Mouse (Mus musculus): Measurements from ENCODE around the gene Pnrc1.
"Not testable (repeated sequence)": the region's sequence is repeated elsewhere in the genome, so short reads cannot be mapped to it uniquely, and the experiment has no call there.

The Pnrc1 gene

DNA sequence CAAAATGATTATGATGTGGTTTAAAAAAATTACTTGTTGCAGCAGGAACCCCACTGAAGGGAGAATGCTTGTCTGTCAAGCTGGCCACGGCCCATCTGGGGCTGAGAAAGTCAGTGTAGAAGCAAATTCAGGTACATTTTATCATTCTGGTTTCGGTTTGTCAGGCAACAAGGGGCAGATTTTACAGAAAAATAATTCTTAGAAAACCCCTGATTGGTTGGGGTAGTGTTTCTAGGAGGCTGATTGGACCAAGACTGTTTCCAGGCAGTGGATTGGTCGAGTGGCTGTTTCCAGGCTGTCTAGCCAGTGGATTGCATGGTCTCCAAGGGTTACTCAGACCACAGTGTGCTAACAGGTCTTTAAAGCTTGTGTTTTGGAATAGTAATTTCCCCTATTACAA lies at the start of gene Pnrc1:
Gene Pnrc1, minus strand, starts transcription at position 162 of the 400 bp plus-strand sequence.
- DNase-seq: peak; percentile 37 to 42

DNA sequence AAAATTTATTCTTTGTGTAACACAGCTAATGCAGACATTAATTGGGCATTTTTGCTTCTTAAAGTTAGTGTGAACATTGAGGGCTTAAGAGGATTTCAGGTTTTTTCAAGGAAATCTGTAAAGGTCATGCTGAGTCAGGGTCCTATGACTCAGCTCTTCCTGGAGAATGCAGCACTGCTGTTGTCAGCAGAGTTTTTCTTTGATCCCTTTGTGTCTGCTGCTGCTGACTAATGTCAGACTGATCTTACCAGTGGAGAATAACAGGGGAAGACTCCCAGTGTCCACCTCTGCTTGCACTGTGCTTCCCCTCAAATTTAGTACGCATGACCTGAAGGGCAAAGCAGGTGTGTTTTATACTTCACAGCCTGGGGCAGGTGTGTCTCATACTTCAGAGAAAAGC lies 48.0 kb upstream of the Pnrc1 start:
- DNase-seq: no peak

DNA sequence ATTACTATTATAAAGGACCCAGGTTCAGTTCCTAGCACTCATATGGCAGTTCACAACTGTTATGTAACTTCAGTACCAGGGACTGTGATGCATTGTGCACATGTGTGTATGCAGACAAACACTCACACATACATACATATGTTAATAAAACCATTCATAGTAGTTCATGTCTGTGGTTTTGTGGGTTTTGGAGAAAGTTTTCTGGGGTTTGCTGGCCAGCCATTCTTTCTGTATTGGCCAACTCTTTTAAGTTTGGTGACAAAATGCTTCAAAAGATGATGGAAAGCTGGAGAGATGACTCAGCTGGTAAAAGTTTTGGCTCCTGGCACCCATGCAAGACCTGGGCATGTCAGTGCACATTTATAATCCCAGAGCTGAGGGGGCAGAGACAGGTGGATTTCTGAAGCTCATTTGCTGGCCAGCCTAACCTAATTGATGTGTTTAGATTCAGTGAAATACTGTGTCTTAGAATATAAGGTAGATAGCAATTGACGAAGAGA lies 43.0 kb upstream of the Pnrc1 start:
- DNase-seq: no peak

DNA sequence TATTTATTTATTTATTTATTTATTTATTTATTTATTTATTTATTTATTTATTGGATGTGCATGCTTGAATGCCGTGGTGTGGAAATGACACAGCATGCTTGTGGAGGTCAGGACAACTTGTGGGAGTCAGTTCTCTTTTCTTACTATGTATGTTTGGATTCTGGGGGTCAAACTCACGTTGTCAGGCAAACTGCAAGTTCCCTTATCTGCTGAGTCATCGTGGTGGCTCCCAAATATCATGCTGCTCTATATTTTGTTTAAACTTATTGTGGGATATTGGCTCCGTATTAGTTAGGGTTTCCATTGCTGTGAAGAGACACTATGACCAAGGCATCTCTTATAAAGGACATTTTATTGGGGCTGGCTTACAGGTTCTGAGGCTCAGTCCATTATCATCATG lies 41.2 kb upstream of the Pnrc1 start:
- no peak for DNase-seq

DNA sequence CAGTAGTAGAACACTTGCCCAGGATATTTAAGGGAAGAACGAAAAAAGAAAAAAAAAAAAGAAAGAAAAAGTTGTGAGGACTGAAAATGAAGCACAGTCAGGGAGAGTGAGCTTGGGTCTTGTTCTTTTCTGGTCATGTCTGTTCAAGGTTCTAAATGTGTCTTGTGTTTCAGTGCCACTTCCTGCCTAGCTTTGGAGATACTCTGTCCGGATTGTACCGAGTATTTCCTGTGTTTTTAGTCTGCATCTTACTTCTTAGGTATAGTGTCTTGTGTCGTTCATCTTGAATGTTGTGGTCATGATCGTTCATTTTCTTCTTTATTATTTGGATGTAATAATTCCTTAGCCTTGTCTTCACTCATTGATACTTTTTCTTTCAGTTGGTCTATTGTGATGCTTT lies 25.9 kb upstream of the Pnrc1 start:
- DNase-seq: no peak

DNA sequence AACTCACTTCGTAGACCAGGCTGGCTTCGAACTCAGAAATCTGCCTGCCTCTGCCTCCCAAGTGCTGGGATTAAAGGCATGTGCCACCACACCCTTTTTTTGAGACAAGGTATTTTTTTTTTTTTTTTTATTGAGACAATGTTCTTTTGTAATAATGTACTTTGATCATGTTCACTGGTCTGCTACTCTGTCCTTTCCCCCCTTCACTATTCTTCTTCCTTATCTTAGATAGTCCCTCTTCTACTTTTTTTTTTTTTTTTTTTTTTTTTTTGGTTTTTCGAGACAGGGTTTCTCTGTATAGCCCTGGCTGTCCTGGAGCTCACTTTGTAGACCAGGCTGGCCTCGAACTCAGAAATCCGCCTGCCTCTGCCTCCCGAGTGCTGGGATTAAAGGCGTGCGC lies 24.2 kb upstream of the Pnrc1 start:
- not testable (repeated sequence) for DNase-seq

DNA sequence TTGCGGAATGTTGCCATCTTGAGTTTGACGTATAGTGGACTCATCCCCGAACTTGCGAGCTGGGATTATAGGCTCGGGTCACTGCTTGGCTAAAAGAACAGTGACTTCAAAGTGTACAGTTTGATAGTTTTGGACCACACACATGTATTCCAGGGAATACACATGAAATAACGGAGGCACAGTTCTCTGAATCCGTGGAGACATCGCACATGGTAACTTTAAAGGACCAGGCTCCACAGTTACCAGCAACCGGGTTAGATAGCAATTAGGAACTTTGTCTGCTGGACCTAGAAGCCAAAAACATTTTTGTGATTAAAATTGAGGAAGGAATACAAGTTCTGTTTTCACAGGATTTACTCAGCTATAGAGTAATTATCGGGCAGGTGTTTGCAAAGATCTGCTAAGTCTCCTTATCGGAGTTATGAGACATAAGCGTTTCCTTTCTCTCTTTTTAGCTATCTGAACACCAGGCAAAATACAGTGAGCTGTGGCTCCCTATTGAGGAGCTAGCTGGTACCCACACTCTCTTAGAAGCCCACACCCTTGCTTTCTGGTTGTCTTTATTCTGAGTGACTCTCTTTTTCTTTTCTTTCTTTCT lies 21.0 kb upstream of the Pnrc1 start:
- DNase-seq: no peak

DNA sequence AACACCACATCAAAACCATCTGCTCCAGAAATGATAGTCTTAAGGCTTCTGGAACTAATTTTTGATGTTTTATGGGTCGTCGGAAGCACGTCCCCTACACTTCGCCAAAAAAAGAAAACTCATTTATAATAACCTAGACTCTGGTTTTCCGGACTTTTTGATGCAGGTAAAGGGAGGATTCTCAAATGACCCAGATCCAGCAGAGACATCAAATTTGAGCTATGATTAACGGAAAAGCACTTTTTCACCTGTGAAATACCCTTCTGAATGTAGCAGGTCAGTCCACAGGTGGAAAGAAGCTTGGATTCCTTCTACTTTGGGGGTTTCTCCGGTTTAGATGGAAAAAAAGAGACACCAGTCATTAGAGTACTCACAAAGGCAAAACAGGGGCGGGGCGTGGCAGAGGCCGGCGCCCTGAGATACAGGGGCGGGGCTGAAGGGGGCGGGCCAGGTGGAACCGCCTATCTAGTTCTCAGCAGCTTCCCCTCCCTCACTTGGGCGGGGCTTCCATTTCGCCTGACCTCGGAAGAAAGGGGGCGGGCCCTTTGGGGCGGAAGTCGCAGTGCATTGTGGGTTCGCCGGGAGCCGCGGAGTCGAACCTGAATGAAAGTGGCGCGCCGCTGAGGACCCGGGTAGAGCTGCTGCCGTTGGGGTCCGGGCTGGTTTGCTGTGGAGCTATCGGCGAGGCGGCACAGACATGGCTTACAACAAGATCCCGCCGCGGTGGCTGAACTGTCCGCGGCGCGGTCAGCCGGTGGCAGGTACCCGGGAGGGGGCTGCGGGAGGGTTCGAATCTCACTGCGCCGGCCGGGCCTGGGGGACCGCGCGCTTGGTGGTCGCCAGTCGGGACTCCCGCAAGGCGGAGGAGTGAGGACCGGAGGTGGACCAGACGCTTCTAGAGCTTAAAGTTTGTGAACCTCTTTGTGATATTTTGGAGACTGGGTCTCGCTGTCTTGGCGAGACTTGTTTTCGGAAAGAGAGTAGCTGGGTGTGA lies 20.1 kb upstream of the Pnrc1 start, which contains the start of gene Rngtt:
Gene Rngtt, plus strand, starts transcription at position 548 of the 994 bp plus-strand sequence.
- peak; percentile 99 for DNase-seq

DNA sequence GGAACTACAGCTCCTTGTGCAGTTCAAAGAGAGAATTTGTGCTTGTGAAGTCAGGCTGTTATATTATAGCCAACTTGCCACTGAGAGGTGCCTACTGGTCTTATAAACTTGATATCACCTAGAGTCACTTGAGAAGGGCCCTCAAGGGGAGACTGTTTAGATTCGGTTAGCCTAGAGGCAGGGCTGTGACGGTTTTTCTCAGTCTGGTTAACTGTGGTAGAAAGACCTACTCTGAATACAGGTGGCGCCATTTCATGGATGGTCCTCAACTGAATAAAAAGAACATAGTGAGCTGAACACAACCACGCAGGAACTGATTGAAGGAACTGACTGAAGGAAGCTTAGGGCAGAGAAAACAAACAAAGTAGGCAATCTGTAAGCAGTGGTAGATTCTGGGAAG lies 17.2 kb upstream of the Pnrc1 start:
- DNase-seq: no peak

DNA sequence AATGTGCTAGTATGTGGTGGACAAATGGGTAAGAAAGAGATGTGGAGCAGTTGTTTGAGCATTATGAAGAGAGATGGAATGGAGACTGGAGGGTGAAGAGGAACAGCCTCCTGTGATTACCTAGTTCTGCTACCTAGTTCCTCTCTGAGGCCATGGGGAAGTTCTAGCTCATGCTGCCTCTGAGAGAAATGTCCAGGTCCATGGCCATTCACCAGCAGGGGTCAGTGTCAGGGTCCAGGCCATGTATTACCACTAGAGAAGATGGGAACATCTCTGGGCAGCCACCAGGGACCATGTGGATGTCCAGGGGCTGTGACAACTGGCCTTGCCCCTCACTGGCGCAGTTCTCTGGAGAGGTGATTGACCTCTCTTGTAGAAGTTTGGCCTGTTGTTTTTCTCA lies 13.1 kb upstream of the Pnrc1 start:
- DNase-seq: no peak

DNA sequence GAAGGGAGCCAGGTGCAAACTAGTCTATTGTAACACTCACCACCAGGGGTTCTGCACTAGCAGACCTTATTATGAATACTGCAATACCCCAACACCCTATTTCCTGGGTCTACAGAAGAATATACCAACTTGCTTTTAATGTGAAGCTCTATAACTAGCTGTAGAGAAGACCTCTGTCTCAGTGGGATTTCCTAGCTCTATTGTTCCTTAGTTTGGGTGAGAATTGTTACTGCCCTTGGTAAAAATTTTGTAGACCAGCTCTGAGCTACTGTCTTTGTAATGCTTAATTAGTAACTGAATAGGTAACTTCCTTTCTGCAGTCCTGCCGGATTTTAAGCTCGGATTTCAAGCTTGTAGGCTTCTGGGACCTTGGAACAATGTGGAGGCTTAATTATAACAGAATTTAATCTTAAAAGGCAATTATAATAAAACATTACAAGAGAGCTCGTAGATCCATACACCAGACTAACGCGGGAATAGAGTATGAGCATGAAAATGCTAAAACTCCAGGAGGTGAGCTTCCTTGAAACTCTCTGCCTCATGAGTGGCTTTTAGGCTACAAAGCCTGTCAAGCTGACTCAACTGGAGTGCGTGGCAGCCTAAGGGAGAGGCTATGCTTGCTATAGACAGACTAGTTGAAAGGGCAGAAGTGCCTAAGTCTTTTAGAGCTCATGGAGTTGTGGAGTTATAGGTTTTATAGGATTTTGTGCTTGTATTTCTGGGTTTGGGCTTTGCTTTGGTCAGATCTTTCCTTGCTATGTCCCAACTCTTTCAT lies 11.1 kb upstream of the Pnrc1 start:
- not testable (repeated sequence) for DNase-seq

DNA sequence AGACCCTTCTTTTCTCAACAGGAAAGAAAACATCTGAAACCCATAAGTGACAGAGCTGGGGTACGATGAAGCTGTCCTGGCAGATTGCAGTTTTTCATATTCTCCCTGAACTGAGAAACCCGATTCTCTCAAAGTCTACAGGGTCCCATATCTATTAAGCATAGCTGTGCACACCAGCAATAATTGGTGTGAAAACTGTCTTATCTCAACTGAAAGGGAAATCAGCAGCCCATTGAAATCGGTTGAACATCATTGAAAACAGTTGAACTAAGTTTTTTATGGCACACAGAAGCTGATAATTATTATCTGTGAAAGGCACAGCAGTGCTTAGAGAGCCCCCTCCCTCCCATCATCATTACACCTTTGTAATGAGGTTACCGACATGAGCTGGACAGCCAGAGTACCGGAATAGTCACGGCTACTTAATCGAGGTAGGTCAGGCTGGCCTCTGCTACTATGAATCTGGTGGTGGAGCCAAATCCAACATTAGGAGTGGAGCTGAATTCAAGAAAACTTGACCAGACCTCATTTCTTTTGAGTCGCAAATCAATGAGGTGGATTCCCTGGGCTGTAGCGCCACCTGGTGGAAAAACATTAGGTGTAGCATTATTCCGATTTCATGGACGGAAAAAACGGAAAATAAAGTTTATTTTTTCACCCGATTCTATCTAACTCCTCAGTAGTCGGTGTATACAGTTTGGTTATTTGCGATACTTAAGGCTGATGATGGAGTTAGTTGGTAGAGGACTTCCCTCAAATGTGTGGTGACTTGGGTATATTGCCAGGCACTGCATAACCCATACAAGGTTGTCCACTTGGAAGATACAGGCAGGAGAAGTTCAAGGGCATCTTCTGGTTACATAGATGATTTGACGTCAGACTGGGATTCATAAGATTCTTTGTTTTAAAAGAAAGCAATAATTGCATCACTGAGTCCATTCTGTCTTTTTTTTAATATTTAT lies 2.7 kb upstream of the Pnrc1 start:
- DNase-seq: peak; percentile 91

DNA sequence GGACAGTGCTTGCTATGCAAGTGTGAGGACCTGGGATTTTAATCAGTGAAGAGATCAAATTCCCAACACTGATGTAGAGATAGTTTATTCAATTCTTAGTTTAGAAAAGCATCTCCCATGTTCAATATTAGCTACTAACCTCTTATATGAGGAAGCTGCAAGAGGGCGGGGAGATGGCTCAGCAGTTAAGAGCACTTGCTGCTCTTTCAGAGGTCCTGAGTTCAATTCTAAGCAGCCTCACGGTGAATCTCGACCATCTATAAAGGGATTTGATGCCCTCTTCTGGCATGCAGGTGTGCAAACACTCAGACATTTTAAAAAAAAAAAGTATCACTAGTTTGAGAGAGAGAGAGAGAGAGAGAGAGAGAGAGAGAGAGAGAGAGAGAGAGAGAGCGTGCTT lies 915 bp upstream of the Pnrc1 start:
- peak; percentile 28 to 31 for DNase-seq

DNA sequence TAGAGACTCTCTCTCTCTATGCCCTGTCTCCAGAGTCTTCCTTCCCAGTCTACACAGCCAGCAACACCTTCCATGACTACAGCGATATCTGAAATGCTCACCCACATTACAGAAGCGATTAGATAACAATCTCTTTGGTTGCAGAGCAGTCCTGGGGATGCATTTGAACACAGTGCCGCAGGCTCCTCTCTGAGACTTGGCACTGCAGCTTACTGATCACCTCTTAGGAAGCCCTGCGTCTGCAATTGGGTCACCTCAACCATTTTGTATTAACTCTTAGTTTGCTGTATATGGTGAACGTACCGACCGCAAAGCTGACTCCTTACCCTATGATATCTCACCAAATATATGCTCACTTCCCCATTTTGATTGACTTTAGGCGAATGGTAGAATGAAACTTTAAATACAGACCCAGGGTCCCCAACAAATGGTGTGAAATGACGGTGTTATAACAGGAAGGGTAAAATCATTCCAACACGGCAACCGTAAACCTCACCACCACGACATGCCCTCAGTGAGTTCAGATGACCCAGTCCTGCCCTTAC lies 785 bp downstream of the Pnrc1 start:
- peak; percentile 36 to 37 for DNase-seq

DNA sequence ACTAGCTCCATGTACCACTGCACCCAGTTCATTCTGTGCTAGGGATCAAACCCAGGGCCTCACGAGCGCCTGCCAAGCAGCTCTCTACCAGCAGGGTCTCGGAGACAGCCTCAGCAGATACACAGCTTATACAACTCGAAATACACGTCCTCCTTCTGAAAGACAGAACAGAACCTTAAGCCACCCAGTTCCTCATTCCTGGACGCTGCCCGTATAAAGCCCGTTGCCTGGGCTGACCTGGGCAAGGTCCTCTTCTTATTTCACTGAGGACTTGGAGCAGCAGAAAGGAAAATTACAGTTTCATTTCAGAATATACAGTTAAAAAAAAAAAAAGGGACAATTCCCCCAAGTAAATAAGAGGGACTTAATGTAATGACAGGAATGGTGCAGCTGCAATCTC lies 4.5 kb downstream of the Pnrc1 start:
- DNase-seq: no peak

DNA sequence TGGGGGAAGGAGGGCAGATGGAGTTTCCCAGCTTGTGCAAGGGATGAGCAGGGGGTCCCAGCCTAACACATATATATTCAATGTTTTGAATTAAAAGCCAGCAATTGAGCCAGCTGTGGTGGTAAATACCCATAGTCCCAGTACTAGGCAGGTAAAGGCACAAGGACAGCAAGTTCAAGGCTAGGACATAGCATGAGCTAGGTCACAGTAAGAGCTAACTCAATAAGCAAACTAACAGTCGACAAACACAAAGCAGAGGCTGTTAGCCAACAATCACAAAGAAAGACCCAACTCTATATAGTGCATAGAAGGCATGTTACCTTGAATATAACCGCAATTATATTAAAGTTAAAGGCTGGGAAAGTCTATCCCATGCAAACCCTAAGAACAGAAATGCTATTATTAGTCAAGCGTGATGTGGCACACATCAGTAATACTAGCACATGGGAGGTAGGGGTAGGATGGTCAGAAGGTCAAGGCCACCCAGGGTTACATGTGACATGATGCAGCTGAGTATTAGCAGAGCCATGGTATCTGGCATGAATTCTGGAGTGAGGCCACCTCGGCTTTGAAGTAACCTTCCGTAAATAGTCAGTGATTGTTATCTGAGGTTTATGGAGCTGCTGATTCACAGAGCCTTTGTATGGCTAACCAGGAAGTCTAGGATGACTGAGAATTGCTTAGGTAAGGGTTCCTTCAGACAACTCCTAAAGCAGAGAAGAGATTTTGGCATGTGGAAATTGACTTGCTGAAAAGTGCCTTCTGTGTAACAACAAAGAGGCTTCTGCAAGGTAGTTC lies 5.7 kb downstream of the Pnrc1 start:
- DNase-seq: no peak

DNA sequence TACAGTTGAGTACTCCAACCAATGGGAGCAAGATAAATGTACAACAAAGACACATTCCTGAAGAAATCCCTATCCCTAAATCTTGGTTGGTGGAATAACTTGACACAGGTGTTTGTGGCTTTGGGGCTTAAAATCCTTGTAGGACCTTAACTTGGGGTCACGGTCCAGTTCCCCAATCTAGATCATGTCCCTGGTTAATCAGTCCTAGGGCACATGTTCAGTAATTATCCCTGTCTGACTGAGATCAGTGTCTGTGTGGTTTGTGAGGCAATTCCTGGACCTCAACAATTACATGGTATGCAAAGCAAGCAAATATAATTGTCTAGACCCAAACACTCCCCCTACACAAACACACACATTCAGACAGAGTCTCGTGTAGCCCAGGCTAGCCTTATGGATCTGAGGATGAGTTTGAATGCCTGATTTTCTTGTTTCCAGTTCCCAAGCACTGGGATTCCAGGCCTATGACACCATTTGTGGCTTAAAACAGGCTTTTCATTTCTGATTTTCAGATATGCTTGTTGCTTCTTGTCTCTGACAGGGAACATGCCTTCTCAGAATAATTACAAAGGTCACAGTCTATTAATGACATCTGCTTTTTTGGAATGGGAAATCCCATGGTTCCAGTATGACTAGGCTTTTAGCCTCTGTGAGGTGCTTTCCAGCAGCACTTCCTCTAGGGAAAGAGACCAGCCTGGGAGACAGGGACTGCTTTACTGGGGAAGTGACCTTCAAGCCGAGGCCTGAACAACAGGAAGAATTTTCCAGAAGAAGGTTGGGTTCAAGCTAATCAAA lies 7.9 kb downstream of the Pnrc1 start:
- DNase-seq: no peak

DNA sequence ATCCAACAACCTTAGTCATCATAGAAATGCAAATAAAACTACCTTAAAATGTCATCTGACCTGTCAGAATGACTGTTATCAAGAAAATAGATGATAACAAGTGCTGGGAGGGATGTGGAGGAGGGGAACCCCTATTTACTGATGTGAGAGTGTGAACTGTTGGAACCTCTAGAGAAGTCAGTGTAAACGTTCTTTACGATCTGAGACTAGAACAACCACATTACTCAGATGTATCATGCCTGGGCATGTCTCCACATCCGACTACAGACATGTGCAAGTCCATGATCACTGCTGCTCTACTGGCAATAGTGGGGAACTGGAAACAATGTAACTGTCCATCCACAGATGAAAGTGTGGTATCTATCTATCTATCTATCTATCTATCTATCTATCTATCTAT lies 16.5 kb downstream of the Pnrc1 start:
- DNase-seq: no peak

DNA sequence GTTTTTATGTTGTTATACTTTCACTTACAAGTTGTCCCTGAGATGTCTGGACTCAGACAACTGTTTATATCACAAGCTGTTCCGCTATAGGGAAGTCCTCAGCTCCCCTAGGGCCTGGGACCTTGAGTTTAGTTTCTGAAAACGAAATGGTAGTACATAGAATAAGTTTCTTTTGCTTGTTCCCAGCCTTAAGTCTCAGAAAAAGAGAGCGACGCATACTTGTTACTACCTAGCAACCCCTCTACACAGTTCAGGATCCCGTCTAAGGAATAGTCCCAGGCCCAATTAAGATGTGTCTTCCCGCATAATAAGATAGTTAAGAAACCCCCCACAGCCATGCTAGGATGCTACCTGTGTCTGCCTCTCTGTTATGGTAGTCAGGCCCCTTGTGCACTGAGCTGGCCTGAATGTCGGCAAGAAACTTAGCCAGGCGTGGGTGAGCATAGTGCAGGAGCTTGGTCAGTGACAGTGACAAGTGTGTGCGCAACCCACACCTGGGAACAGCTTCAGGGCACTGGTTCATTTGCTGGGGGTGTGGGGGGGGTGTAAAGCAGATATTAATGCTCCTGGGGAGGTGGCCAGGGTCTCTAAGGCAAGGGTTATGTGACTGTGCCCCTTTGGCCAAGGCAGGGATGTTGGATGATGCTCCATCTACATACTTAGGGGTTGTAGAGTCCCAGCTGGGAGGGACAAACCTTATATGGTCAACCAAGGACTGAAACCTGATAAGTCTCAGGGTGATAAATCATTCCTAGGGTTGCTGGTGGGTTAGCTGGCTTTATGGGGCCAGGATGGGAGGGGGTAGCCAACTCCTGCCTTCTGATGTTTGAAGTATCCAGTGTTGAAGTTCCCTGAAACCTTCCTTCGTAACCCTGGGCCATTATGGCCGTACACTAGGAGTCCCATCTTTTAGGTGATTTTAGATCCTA lies 19.3 kb downstream of the Pnrc1 start:
- DNase-seq: no peak
